Mouse (Mus musculus) ES-Bruce4 (cell line): ENCODE measurements around the gene Sh3gl3. TPM values are rescaled to one million over a fixed set of nuclear protein-coding genes. Genes with fewer than 3 reads are reported as not detected.

ENCODE experiments used
- H3K27ac ChIP-seq: 2 replicates; pipeline ENCODE4 v1.5.1; 2012; ENCODE audit warnings: low read length, inconsistent platforms; ENCODE audit not compliant: insufficient read depth
- H3K27me3 ChIP-seq: 2 replicates; pipeline ENCODE4 v1.6.1; 2012; ENCODE audit warnings: mild to moderate bottlenecking, low read length, inconsistent platforms; ENCODE audit not compliant: control insufficient read depth, poor library complexity, insufficient read depth, severe bottlenecking
- H3K36me3 ChIP-seq: 2 replicates; pipeline ENCODE4 v1.6.1; 2012; ENCODE audit warnings: inconsistent platforms, mild to moderate bottlenecking, low read length, moderate library complexity; ENCODE audit not compliant: control insufficient read depth, poor library complexity, insufficient read depth, severe bottlenecking
- H3K4me1 ChIP-seq: one replicate; pipeline ENCODE4 v1.8.1; 2011; ENCODE audit warnings: low read length; ENCODE audit not compliant: control insufficient read depth, insufficient read depth
- H3K4me3 ChIP-seq: 2 replicates; pipeline ENCODE4 v1.5.1; 2011; ENCODE audit warnings: low read depth, mild to moderate bottlenecking, low read length
- H3K9ac ChIP-seq: 2 replicates; pipeline ENCODE4 v1.6.1; 2012; ENCODE audit warnings: low read depth, mild to moderate bottlenecking, inconsistent platforms; ENCODE audit not compliant: poor library complexity, severe bottlenecking
- H3K9me3 ChIP-seq: replicated peaks from 2 replicates; pipeline ENCODE4 v1.6.1; 2012; ENCODE audit warnings: mild to moderate bottlenecking, low read length, inconsistent platforms; ENCODE audit not compliant: control insufficient read depth, poor library complexity, insufficient read depth, severe bottlenecking
- CTCF ChIP-seq: IDR thresholded peaks from one replicate; pipeline ENCODE4 v1.8.1; 2011; ENCODE audit warnings: low read depth, low read length
- EP300 ChIP-seq: IDR thresholded peaks from 2 replicates; pipeline ENCODE4 v1.6.1; 2011; ENCODE audit warnings: low read depth, low read length; ENCODE audit not compliant: insufficient read depth
- POLR2A ChIP-seq: IDR thresholded peaks from one replicate; pipeline ENCODE4 v1.8.1; 2011; ENCODE audit warnings: low read length; ENCODE audit not compliant: insufficient read depth
- polyA plus RNA-seq: library from polyadenylated mRNA; stranded (reverse); fragments of >200 nt; gene quantifications from 2 replicates; pipeline ENCODE4 v1.2.4, GENCODE M21; 2011; ENCODE audit warnings: low read depth; ENCODE audit not compliant: missing spikeins, insufficient read depth, insufficient read length

The Sh3gl3 gene
- polyA plus RNA-seq, 1 experiment: 20.9 TPM

DNA sequence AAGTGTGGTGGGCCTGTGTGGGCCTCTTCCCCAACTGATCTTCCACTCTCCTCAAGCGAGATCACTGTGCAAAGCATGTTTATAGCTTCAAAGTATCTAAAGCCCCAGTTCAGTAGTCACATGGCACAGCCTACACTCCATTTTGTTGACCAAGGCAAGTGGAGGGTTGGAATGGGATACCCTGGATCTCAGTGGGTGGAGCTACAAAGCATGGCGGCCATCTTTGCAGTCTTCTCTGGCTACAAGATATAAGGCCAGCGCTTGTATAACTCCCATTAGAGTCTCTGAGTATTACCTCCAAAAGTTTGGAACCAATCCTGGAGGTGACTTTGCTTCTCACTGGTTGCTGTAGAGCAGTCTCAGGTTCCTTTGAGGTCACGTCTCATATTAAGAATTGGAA lies 83.9 kb downstream of the Sh3gl3 start:
- Histone ChIP-seq H3K27me3 (no peaks in the 10 kb centered on the region), H3K4me1 (peaks cover 4% of the 10 kb centered on the region), H3K9ac (no peak overlapping the region), H3K27ac (no peak overlapping the region), H3K9me3 (no peaks in the 10 kb centered on the region), H3K36me3 (no peaks in the 10 kb centered on the region), H3K4me3 (no peak overlapping the region)
- no peak for TF ChIP-seq POLR2A
- TF ChIP-seq EP300: no peak
- TF ChIP-seq CTCF: no peak

DNA sequence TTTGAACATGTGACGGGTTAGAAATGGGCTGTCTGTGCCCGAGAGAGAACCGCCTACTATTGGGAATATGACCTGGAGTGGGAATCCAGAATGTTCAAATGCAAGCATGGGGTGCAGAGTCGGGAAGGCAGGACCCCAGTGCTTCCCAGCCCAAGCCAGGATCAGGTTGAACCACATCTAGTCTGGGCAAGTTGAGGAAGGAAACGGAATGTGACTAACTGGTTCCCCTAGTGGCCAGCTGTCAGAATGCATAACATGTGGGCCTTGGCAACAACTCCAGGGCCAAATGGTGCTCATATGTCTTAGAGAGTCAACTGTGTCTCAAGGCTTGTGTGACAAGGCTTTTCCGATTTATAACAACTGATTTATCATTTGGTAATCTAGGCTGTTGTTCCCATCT lies 86.6 kb downstream of the Sh3gl3 start:
- 0 out of 2 replicates have a peak, but pooled peaks have one; percentile 32 for TF ChIP-seq EP300
- TF ChIP-seq POLR2A: no peak
- peak; percentile 65 for TF ChIP-seq CTCF
- Histone ChIP-seq H3K27ac (peak overlapping the region; percentile 52; the same call in 1 of the 2 replicates), H3K27me3 (no peaks in the 10 kb centered on the region), H3K9me3 (no peaks in the 10 kb centered on the region), H3K4me1 (peaks cover 4% of the 10 kb centered on the region), H3K9ac (no peak overlapping the region), H3K36me3 (no peaks in the 10 kb centered on the region), H3K4me3 (no peak overlapping the region)

DNA sequence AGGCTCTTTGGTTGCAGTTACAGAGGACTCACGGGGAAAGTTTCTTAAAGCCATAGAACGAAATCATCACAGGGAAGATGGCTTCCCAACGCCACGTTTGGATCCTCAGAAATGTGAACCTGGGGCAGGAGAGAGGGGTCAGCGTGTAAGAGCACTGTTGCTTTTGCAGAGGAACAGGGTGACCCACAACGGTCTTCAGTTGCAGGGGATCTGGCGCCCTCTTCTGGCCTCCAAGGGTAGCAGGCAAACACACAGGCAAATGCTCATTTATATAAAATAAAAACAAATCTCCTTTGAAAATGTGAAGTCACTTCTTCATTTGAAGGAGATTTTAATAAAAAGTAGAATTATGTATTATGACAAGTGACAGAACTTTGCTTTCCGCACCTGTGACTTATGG lies 89.5 kb downstream of the Sh3gl3 start:
- Histone ChIP-seq H3K4me1 (peaks cover 4% of the 10 kb centered on the region), H3K4me3 (no peak overlapping the region), H3K9me3 (no peaks in the 10 kb centered on the region), H3K27ac (no peak overlapping the region), H3K36me3 (no peaks in the 10 kb centered on the region), H3K27me3 (no peaks in the 10 kb centered on the region), H3K9ac (no peak overlapping the region)
- peak; percentile 87 for TF ChIP-seq CTCF
- no peak for TF ChIP-seq POLR2A

DNA sequence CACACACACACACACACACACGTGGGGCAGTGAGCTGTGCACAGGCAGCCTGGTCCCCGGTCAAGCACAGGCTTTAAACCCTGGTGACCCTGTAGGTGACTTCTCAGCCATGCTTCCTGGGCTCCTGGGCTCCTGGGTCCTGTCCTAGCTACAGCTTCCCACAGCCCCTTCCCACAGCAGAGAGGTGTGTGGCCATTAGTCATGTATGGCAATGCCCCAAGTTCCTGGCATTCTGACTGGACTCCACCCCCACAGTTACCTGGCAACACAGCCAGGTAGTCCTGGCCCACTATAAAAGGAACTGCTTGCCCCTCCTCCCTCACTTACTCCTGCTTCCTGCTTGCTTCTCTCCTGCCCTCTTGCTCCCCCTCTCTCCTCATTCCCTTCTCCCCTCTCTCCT lies 90.5 kb downstream of the Sh3gl3 start:
- Histone ChIP-seq H3K36me3 (no peaks in the 10 kb centered on the region), H3K9ac (peak overlapping the region; percentile 51; the same call in 1 of the 2 replicates), H3K4me3 (peak overlapping the region; percentile 12), H3K27ac (no peak overlapping the region), H3K27me3 (no peaks in the 10 kb centered on the region), H3K9me3 (no peaks in the 10 kb centered on the region), H3K4me1 (peaks cover 4% of the 10 kb centered on the region)
- TF ChIP-seq CTCF (no peak), EP300 (no peak), POLR2A (no peak)

DNA sequence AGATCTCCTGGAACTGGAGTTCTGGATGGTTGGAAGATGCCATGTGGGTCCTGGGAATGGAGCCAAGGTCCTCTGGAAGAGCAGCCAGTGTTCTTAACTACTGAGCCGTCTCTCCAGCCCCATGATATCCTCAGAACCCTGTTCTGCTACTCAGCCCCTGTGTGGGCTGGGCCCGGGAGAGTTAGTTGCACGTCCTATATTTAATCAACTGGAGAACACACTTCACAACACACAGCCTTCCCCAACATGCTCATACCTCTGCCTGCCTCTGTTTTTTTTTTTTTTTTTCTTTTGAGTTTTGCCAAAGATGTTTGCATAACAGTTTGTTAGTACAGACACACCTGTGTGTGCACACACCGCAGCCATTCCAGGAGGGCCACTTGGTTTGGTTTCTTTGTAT lies 91.7 kb downstream of the Sh3gl3 start:
- Histone ChIP-seq H3K36me3 (no peaks in the 10 kb centered on the region), H3K4me3 (no peak overlapping the region), H3K4me1 (peaks cover 3% of the 10 kb centered on the region), H3K27ac (no peak overlapping the region), H3K27me3 (no peaks in the 10 kb centered on the region), H3K9me3 (no peaks in the 10 kb centered on the region), H3K9ac (no peak overlapping the region)
- TF ChIP-seq POLR2A: no peak
- no peak for TF ChIP-seq EP300
- no peak for TF ChIP-seq CTCF

DNA sequence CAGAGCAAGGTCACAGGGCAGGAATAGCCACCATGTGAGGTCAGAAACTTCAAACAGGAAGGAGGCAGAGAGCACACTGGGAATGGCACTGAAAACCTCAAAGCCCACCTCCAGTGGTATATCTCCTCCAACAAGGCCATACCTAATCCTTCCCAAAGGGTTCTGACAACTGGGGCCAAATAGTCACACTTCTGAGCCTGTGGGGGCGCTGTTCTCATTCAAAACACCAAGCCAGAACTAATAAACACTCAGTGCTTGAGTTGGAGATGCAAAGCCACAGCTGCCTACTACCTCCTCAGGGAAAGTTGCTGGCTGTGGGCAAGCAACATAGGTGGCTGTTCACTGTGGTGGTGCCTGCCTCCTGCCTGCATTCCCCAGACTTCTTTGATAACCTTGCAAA lies 96.3 kb downstream of the Sh3gl3 start:
- H3K9ac ChIP-seq: no peak overlapping the region
- no peaks in the 10 kb centered on the region for H3K4me1 ChIP-seq
- no peak overlapping the region for H3K27ac ChIP-seq
- H3K27me3 ChIP-seq: no peaks in the 10 kb centered on the region
- no peaks in the 10 kb centered on the region for H3K36me3 ChIP-seq
- no peak overlapping the region for H3K4me3 ChIP-seq
- no peaks in the 10 kb centered on the region for H3K9me3 ChIP-seq
- TF ChIP-seq POLR2A: no peak
- peak; percentile 15 for TF ChIP-seq CTCF
